Mouse (Mus musculus): ENCODE results near the gene Lhx6. TPM values are rescaled to one million over a fixed set of nuclear protein-coding genes. Genes with fewer than 3 reads are reported as not detected.

Gene Lhx6
- total and polyA plus RNA-seq, 3 experiments = 0.11 to 0.42 (median 0.31) TPM

GRCm38 (mm10) chr2:36093914-36094475 is 11.2 kb downstream of the Lhx6 start:
- in situ Hi-C loops (cut with MboI; ENCODE audit: low pct_ligation_motif_present, low pct_unique_long_range_greater_than_20kb, low sequenced_read_pairs) = no loop called here

GRCm38 (mm10) chr2:36093301-36093700 is 11.9 kb downstream of the Lhx6 start:
- dilution Hi-C loops (cut with MboI; ENCODE audit: extremely low pct_ligation_motif_present, extremely low pct_unique_long_range_greater_than_20kb, low sequenced_read_pairs) (no loop called here), in situ Hi-C loops (cut with MboI; ENCODE audit: low pct_ligation_motif_present, low pct_unique_long_range_greater_than_20kb, low sequenced_read_pairs) (no loop called here)
- Histone ChIP-seq H3K9ac (ENCODE audit: insufficient read depth, low read depth) (no peak overlapping the region), H3K4me1 (ENCODE audit: control insufficient read depth in 1 of 2, insufficient read depth in 2 of 2) (peaks cover 0 to 14% of the 10 kb centered on the region in 2 experiments; a peak in 2 of 4 replicates), H3K36me3 (replicated peaks in 1 of 2; ENCODE audit: control insufficient read depth in 1 of 2, insufficient read depth in 1 of 2, low read length in 1 of 2) (no peaks in the 10 kb centered on the region), H3K27me3 (replicated peaks) (peaks cover 87% of the 10 kb centered on the region), H3K4me3 (replicated peaks in 1 of 3; ENCODE audit: low read depth in 2 of 3, low read length in 2 of 3, poor library complexity in 1 of 3) (no peak overlapping the region), H3K4me2 (ENCODE audit: insufficient read depth, low read depth, poor library complexity, severe bottlenecking) (no peak overlapping the region), H3K79me2 (replicated peaks; ENCODE audit: control insufficient read depth, extremely low read depth, insufficient read depth, poor library complexity, severe bottlenecking) (no peaks in the 10 kb centered on the region), H3K9me3 (replicated peaks; ENCODE audit: low read length) (no peaks in the 10 kb centered on the region), H3K27ac (ENCODE audit: insufficient read depth, low read depth) (no peak overlapping the region)
- no peak for DNase-seq (ENCODE audit: extremely low read depth)
- TF ChIP-seq ZMIZ1 (IDR thresholded peaks at IDR 0.05; ENCODE audit: low read depth, low read length) (no peak), ETS1 (conservative IDR thresholded peaks at IDR 0.05; ENCODE audit: low read depth, low read length) (no peak)

More at GRCm38 (mm10) chr2:36093914-36094475, 11.2 kb downstream of the Lhx6 start:
- dilution Hi-C loops (cut with MboI; ENCODE audit: extremely low pct_ligation_motif_present, extremely low pct_unique_long_range_greater_than_20kb, low sequenced_read_pairs) = no loop called here
- TF ChIP-seq SMC3 (IDR thresholded peaks at IDR 0.05; ENCODE audit: low read depth, low read length) (no peak), NRF1 (IDR thresholded peaks at IDR 0.05; ENCODE audit: low read depth, low read length) (no peak), ZC3H11A (IDR thresholded peaks at IDR 0.05; ENCODE audit: low read depth, low read length) (no peak), SIN3A (IDR thresholded peaks at IDR 0.05; ENCODE audit: low read length) (no peak), MAFK (IDR thresholded peaks at IDR 0.05; ENCODE audit: insufficient replicate concordance, low read length) (no peak), ETS1 (conservative IDR thresholded peaks at IDR 0.05; ENCODE audit: low read depth, low read length) (no peak)
- Histone ChIP-seq H3K9ac (ENCODE audit: insufficient read depth, low read depth) (no peak overlapping the region), H3K4me2 (ENCODE audit: insufficient read depth, low read depth, poor library complexity, severe bottlenecking) (no peak overlapping the region), H3K27ac (ENCODE audit: insufficient read depth, low read depth) (no peak overlapping the region), H3K4me3 (replicated peaks in 1 of 3; ENCODE audit: low read depth in 2 of 3, low read length in 2 of 3, poor library complexity in 1 of 3) (no peak overlapping the region), H3K4me1 (ENCODE audit: control insufficient read depth in 1 of 2, insufficient read depth in 2 of 2) (peaks cover 0 to 14% of the 10 kb centered on the region in 2 experiments; a peak in 2 of 4 replicates), H3K9me3 (replicated peaks; ENCODE audit: low read length) (no peaks in the 10 kb centered on the region), H3K36me3 (replicated peaks in 1 of 2; ENCODE audit: control insufficient read depth in 1 of 2, insufficient read depth in 1 of 2, low read length in 1 of 2) (no peaks in the 10 kb centered on the region), H3K27me3 (replicated peaks) (peaks cover 89% of the 10 kb centered on the region), H3K79me2 (replicated peaks; ENCODE audit: control insufficient read depth, extremely low read depth, insufficient read depth, poor library complexity, severe bottlenecking) (no peaks in the 10 kb centered on the region)
- no peak for DNase-seq (ENCODE audit: extremely low read depth)

- no peak overlapping the region for H3K27ac ChIP-seq (ENCODE audit: insufficient read depth, low read depth)
- H3K9me3 ChIP-seq (replicated peaks; ENCODE audit: low read length) = no peaks in the 10 kb centered on the region
- H3K27me3 ChIP-seq (replicated peaks) = peaks cover 84% of the 10 kb centered on the region
- TF ChIP-seq MAZ (IDR thresholded peaks at IDR 0.05; ENCODE audit: low read depth, low read length) (no peak), BHLHE40 (IDR thresholded peaks at IDR 0.05; ENCODE audit: low read depth, low read length) (no peak), NRF1 (IDR thresholded peaks at IDR 0.05; ENCODE audit: low read depth, low read length) (no peak), SMC3 (IDR thresholded peaks at IDR 0.05; ENCODE audit: low read depth, low read length) (no peak), TCF12 (IDR thresholded peaks at IDR 0.05; ENCODE audit: low read depth, low read length) (no peak), ELF1 (IDR thresholded peaks at IDR 0.05; ENCODE audit: low read depth, low read length) (no peak)
- H3K4me3 ChIP-seq (replicated peaks in 1 of 3; ENCODE audit: low read depth in 2 of 3, low read length in 2 of 3, poor library complexity in 1 of 3) = no peak overlapping the region
- H3K9ac ChIP-seq (ENCODE audit: insufficient read depth, low read depth) = no peak overlapping the region
- DNase-seq (ENCODE audit: extremely low read depth) = no peak
- peaks cover 0 to 14% of the 10 kb centered on the region in 2 experiments; a peak in 2 of 4 replicates for H3K4me1 ChIP-seq (ENCODE audit: control insufficient read depth in 1 of 2, insufficient read depth in 2 of 2)
- H3K4me2 ChIP-seq (ENCODE audit: insufficient read depth, low read depth, poor library complexity, severe bottlenecking) = no peak overlapping the region
- in situ Hi-C loops (cut with MboI; ENCODE audit: low pct_ligation_motif_present, low pct_unique_long_range_greater_than_20kb, low sequenced_read_pairs) (no loop called here), dilution Hi-C loops (cut with MboI; ENCODE audit: extremely low pct_ligation_motif_present, extremely low pct_unique_long_range_greater_than_20kb, low sequenced_read_pairs) (no loop called here)
- H3K79me2 ChIP-seq (replicated peaks; ENCODE audit: control insufficient read depth, extremely low read depth, insufficient read depth, poor library complexity, severe bottlenecking) = no peaks in the 10 kb centered on the region
- no peaks in the 10 kb centered on the region for H3K36me3 ChIP-seq (replicated peaks in 1 of 2; ENCODE audit: control insufficient read depth in 1 of 2, insufficient read depth in 1 of 2, low read length in 1 of 2)
Observed at GRCm38 (mm10) chr2:36092748-36093147, 12.5 kb downstream of the Lhx6 start.

Measured in CH12.LX (cell line).